17 mouse cellular contexts compared by ENCODE assay signal in the genomic region with DNA sequence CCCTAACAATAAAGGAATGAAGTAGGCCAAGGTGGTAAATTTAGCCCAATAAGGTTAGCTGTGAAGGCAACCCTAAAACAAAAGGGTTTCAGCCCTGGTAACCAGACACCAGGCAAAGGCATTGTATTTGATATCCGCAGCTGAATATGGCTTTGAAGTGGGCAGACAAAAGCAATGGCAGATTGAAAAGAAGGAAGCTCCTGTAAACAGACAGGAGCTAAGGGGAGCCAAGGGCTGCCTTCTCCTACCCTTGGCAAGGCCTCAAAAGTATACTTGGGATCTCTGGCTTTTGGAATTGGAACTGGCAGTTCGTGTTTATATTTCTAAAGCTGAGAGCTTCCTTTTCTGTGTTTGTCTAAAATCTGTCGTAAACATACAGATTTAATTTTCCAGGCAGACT. TPM values are rescaled to one million over a fixed set of nuclear protein-coding genes. Genes with fewer than 3 reads are reported as not detected.
"Had no signal": no experiment of that assay in that cellular context is flagged by ENCODE, and none has a peak within 500 bp of the region (broad histone marks: within the 10 kb centered on the region; RNA-seq: fewer than 3 reads in every experiment).

No protein-coding gene starts in this region.

- ATAC-seq: liver, postnatal 0 days; lung, postnatal 0 days; midbrain, embryonic 13.5 days; midbrain, embryonic 15.5 days had no signal

- DNase-seq: liver, postnatal 0 days; lung, postnatal 14 days; right cerebral cortex, postnatal 14 days; thymus, adult 2 months; thymus, postnatal 25 days; thymus, postnatal 4 days had no signal

- H3K36me3 ChIP-seq: liver, embryonic 15.5 days; lung, embryonic 15.5 days; midbrain, embryonic 13.5 days; midbrain, embryonic 15.5 days; neural tube, embryonic 12.5 days; stomach, embryonic 15.5 days had no signal

- H3K9ac ChIP-seq: liver, embryonic 15.5 days; liver, postnatal 0 days; lung, embryonic 15.5 days; midbrain, embryonic 13.5 days; midbrain, embryonic 15.5 days; neural tube, embryonic 12.5 days; stomach, embryonic 15.5 days had no signal

- H3K27me3 ChIP-seq: liver, embryonic 15.5 days; lung, embryonic 15.5 days; megakaryocyte, embryonic 14.5 days; midbrain, embryonic 13.5 days; midbrain, embryonic 15.5 days; neural tube, embryonic 12.5 days; stomach, embryonic 15.5 days had no signal

- H3K9me3 ChIP-seq: liver, embryonic 15.5 days; lung, embryonic 15.5 days; midbrain, embryonic 13.5 days; midbrain, embryonic 15.5 days; neural tube, embryonic 12.5 days; stomach, embryonic 15.5 days had no signal

- H3K4me2 ChIP-seq: liver, embryonic 15.5 days; lung, embryonic 15.5 days; midbrain, embryonic 11.5 days; midbrain, embryonic 13.5 days; midbrain, embryonic 15.5 days; neural tube, embryonic 12.5 days; stomach, embryonic 15.5 days had no signal

- H3K27ac ChIP-seq: liver, embryonic 15.5 days; lung, embryonic 15.5 days; macrophage; midbrain, embryonic 13.5 days; midbrain, embryonic 15.5 days; neural tube, embryonic 12.5 days; stomach, embryonic 15.5 days; stomach, postnatal 0 days had no signal

- H3K4me3 ChIP-seq: liver, embryonic 15.5 days; lung, embryonic 15.5 days; megakaryocyte, embryonic 14.5 days; midbrain, embryonic 13.5 days; midbrain, embryonic 15.5 days; neural tube, embryonic 12.5 days; stomach, embryonic 15.5 days had no signal

- H3K4me1 ChIP-seq: liver, embryonic 15.5 days; lung, embryonic 15.5 days; megakaryocyte, embryonic 14.5 days; midbrain, embryonic 13.5 days; midbrain, embryonic 15.5 days; neural tube, embryonic 12.5 days; stomach, embryonic 15.5 days had no signal

RNA-seq across cellular contexts. Expression of gene Sorbs2, which starts 21.3 kb away (rescaled TPM):
- polyA plus RNA-seq: macrophage had no signal
